Mouse (Mus musculus) gastrocnemius, adult 18-20 months (tissue): ENCODE measurements around the gene Slc25a42. TPM values are rescaled to one million over a fixed set of nuclear protein-coding genes. Genes with fewer than 3 reads are reported as not detected.
A peak's percentile ranks its signal among the peaks of the same experiment; 100 is the strongest.

Source experiments
- DNase-seq: peaks from one replicate; pipeline ENCODE4 v3.0.0; 2021; ENCODE audit warnings: low spot score
- total RNA-seq, 2 experiments: library from RNA; stranded (reverse); gene quantifications; 2 replicates each; pipeline ENCODE4 v1.2.3; 2021

Gene Slc25a42
- total RNA-seq, 2 experiments from 2014 or later = 26.7 to 31.1 TPM

- DNase-seq = peak; percentile 94
These were observed 39.9 kb downstream of the Slc25a42 start, which contains the start of gene Tmem161a for GRCm38 (mm10) chr8:70172043-70172681. Gene Tmem161a (plus strand): TSS chr8:70172356.

DNA sequence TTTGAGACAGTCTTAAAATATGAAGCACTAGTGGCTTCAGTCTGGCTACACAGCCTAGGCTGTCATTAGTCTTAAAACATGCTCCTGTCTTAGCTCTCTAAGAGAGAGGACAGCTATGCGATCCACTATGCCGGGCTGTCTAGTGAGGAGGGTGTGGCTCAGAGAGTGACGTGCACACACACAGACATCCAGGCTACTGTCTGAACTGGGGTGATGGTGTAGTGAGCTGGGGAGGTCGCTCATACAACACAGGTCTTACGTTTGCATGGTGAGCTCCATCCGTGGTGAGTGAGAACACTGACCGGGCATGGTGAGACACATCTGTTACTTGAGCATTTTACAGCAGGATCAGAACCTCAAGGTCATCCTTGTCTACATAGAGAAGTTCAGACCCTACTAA lies 40.9 kb downstream of the Slc25a42 start:
- no peak for DNase-seq

GRCm38 (mm10) chr8:70170748-70171147 lies 41.4 kb downstream of the Slc25a42 start:
- no peak for DNase-seq

- no peak for DNase-seq
These were observed 42.0 kb downstream of the Slc25a42 start for GRCm38 (mm10) chr8:70170116-70170515.

DNA sequence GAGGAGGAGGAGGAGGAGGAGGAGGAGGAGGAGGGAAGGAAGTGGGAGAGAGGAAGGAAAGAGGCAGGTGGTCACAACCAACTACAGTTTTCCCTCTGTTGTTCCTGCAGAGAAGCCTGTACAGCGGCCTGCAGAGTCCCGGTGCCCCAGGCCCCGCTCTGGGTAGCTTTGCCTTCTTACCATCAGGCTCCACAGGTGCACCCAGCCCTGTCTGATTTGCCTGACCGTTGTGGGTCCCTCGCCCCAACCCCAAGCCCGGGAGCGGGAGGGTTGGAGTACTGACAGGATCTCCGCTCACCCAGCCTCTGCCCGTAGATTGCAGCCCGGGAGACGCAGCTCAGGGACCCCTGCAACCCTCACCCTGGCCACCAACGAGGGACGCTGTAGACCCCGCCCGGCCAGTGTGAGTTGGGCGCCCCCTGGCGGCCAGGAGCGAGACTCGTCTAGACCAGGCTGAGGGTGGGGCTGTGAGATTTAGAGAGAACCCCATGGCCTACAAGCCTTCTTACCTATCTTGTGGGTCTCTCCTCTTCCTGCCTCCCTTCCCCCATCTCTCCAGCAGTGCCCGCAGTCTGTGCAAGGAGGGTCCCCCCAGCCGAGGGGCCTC lies 45.5 kb downstream of the Slc25a42 start:
- peak; percentile 48 for DNase-seq

GRCm38 (mm10) chr8:70163316-70163715 lies 48.8 kb downstream of the Slc25a42 start:
- no peak for DNase-seq

DNA sequence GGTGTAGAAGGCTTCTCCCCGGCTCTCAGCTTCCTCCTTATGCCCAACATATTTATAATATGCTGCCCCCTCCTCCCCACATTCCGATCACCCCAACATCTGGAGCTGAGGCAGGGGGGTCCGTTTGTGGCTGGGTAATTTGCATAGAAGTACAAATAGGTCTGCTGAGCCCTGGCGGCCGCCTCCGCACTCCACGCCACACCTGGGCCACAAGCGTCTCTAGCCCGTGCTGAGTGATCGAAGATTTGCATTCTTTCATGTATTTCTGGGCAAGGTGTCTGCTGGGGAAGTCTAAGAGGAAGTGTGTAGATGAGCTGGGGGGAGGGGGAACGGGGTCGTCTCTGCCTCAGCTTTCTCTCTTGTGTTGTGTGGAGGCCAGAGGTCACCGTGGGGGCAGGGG lies 52.1 kb downstream of the Slc25a42 start:
- no peak for DNase-seq

GRCm38 (mm10) chr8:70159211-70159610 lies 52.9 kb downstream of the Slc25a42 start:
- DNase-seq = no peak

DNA sequence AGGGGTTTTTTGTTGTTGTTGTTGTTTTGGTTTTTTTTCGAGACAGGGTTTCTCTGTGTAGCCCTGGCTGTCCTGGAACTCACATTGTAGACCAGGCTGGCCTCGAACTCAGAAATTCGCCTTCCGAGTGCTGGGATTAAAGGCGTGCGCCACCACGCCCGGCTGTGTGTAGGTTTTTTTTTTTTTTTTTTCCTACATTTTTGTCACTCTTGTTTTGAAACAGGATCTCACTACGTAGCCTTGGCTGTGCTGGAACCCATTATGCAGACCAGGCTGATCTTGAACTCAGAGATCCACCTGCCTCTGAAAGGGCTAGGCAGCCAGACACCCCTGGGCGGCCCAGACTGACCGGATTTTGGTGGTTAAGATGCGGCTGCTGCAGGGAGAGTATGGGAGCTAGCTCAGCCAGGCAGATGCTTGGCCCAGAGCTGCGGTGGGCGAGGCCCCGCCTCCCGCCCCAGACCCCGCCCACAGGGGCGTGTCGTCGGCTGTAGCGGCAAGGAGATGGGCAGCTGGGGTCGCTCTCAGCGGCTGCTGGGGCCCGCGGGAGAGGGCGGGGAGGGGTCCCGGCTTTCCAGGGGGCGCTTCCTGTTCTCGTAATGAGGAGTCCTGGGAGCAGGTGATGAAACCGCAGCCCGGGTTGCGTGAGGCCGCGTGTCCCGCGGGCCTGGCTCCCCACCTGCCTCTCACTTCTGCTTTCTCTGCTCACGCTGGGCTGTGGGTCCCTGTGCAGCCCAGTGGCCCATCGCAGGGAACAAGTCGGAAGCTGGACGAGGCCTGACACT lies 53.8 kb downstream of the Slc25a42 start:
- peak; percentile 34 for DNase-seq

GRCm38 (mm10) chr8:70157240-70157800 lies 54.8 kb downstream of the Slc25a42 start:
- DNase-seq = no peak

DNA sequence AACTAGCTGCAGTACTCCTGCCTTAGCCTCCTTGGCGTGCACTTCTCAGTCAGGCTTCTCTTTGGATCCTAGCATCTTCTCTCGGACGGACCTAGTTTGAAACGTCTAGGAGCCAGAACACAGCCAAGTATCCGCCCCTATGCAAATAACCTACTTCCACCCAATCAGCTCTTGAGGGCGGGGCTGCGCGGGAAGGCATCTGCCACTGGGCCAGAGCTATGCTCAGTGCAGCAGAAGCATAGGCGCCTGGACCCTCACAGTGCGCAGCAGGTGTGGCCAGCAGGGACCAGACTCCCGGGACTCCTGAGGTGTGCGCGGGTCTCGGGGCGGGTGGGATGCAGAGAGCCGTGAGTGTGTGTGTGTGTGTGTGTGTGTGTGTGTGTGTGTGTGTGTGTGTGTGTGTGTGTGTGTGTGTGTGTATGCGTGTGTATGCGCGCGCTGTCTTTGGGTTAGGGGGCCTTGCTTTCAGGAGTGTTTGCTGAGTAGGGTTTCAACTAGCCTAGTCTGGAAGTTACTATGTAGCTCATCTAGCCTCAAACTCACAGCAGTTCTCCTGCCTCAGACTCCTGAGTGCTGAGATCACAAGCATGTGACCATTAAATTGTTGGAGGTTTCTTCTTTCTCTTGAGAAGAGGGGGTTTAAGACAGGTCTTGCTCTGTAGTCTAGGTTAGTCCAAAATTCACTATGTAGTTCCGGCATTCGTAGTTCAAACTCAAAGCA lies 59.4 kb downstream of the Slc25a42 start:
- DNase-seq = peak; percentile 51

DNA sequence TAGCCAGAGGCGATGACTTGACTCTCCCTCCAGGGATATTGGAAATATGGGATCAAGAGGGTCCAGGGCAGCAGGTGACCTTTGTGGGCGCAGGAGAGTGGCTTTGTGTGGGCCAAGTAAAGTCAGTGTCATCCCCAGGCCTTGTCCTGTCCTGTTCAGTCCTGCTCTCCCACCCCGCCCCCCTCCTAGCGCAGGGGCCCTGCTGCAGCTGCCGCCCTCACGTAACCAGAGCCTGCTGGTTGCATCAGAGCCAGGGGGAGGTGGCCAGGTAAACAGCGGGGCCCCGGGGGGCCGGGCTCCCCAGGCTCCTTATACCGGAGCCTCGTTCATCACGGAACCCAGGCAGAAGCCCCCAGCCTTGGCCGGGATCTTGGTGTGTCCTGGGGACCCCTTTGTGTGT lies 61.9 kb downstream of the Slc25a42 start:
- no peak for DNase-seq

- no peak for DNase-seq
These were observed 64.2 kb downstream of the Slc25a42 start for GRCm38 (mm10) chr8:70147678-70148607.

GRCm38 (mm10) chr8:70139981-70140380 lies 72.1 kb downstream of the Slc25a42 start:
- DNase-seq = no peak

DNA sequence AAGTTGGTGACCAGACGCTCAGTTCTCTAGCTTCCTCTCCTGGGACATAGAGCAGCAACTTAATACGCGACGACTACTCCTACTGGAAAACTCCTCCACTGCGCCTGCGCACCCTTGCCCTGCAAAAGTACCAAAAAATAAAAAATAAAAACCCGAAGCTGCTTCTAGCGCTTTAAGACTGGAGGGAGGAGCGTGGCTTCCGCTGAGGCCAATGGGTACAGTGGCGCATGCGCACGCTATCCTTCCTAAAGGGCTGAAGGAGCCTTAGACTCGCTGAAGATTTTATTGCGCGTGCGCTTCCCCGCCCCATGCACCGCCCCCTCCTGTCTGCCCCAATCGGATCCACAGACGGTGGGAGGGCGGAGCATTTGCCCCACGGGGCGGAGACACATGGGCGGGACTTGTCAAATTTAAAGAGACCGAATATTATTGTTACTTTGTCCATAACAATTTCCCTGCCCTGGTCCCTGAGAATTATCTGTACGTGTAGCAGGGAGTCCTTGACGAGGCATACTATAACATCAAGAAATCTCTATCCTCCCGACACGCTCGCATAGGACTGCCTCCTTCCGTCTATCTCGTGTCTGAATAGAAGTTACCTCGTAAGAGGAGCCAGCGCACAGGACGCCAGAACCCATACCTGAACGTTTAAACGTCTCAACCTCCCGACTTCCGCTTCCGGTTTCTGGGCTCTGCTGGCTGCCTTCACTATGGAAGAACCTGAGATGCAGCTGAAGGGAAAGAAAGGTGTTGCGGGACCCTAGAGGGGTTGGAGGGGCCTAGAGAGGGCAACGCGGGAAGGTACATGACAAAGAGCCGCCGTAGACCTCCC lies 72.9 kb downstream of the Slc25a42 start, which contains the start of the genes Rfxank, Borcs8 and Mef2b:
Gene Rfxank, minus strand, starts transcription at position 129 of the 832 bp plus-strand sequence.
Gene Borcs8, plus strand, starts transcription at position 474 of the 832 bp plus-strand sequence.
Gene Mef2b, plus strand, starts transcription at position 686 of the 832 bp plus-strand sequence.
- peak; percentile 99 for DNase-seq

GRCm38 (mm10) chr8:70137890-70138289 lies 74.2 kb downstream of the Slc25a42 start:
- no peak for DNase-seq

DNA sequence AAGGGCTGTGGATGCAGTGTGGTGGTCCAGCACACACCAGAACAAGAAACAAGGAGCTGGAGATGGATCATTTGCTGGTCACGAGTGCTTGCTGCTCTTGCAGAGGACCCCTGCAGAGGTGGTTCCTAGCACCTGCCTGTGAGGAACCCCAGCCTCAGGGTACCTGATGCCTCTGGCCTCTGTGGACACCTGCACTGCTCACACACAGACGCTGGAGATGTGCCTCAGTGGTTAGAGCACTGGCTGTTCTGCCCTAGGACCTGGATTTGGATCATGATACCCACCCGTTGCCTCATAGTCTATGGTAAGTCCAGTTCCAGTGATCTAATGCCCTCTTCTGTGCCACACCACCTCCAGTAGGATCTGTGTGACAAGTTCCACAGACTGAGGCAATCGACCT lies 75.5 kb downstream of the Slc25a42 start:
- no peak for DNase-seq

DNA sequence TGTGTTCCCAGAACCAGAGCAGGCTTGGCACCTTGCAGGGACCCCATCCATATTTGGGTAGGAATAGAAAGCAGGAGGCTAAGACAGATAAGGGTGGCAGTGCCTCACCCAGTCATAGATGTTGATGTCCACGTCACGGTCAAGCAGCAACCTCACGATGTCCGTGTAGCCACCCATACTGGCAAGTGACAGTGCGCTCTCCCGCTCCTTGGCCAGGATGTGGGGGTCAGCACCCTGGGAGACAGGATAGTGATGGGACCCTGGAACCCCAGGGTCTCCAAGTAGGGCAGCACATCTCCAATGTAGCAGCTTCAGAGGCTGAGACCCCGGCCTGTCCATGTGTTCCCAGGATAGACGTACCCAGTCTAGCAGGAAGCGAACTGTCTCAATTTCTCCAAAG lies 77.2 kb downstream of the Slc25a42 start:
- no peak for DNase-seq
